Mouse (Mus musculus) cerebellum, adult 9-10 months (tissue): Measurements from ENCODE around the gene Dph1.
A peak's percentile ranks its signal among the peaks of the same experiment; 100 is the strongest.

Experiments used
- DNase-seq: peaks from one replicate; pipeline ENCODE4 v3.0.0; 2022

Dph1 gene

GRCm38 (mm10) chr11:75157037-75157436 is 34.0 kb downstream of the Dph1 start:
- no peak for DNase-seq

- no peak for DNase-seq
Observed at GRCm38 (mm10) chr11:75156416-75156815, 34.6 kb downstream of the Dph1 start.

GRCm38 (mm10) chr11:75155985-75156384 is 35.1 kb downstream of the Dph1 start:
- DNase-seq: no peak

GRCm38 (mm10) chr11:75154053-75154585 is 36.9 kb downstream of the Dph1 start:
- DNase-seq: no peak

GRCm38 (mm10) chr11:75152603-75153557 is 38.2 kb downstream of the Dph1 start:
- peak; percentile 87 for DNase-seq

- no peak for DNase-seq
Observed at GRCm38 (mm10) chr11:75150346-75150745, 40.7 kb downstream of the Dph1 start.

GRCm38 (mm10) chr11:75148332-75149035 is 42.6 kb downstream of the Dph1 start:
- DNase-seq: no peak

- DNase-seq: no peak
Observed at GRCm38 (mm10) chr11:75147846-75148168, 43.2 kb downstream of the Dph1 start.

- DNase-seq: no peak
Observed at GRCm38 (mm10) chr11:75147106-75147845, 43.8 kb downstream of the Dph1 start.

- no peak for DNase-seq
Observed at GRCm38 (mm10) chr11:75145841-75146240, 45.2 kb downstream of the Dph1 start.

GRCm38 (mm10) chr11:75142749-75143148 is 48.3 kb downstream of the Dph1 start:
- no peak for DNase-seq

- DNase-seq: no peak
Observed at GRCm38 (mm10) chr11:75141913-75142312, 49.1 kb downstream of the Dph1 start.

GRCm38 (mm10) chr11:75141038-75141437 is 50.0 kb downstream of the Dph1 start:
- DNase-seq: no peak

GRCm38 (mm10) chr11:75140431-75140830 is 50.6 kb downstream of the Dph1 start:
- DNase-seq: no peak

GRCm38 (mm10) chr11:75139122-75139963 is 51.7 kb downstream of the Dph1 start:
- DNase-seq: no peak

- no peak for DNase-seq
Observed at GRCm38 (mm10) chr11:75136666-75137398, 54.2 kb downstream of the Dph1 start.

GRCm38 (mm10) chr11:75135358-75135757 is 55.7 kb downstream of the Dph1 start:
- no peak for DNase-seq

GRCm38 (mm10) chr11:75134485-75135068 is 56.5 kb downstream of the Dph1 start:
- DNase-seq: no peak

- DNase-seq: no peak
Observed at GRCm38 (mm10) chr11:75133951-75134350, 57.1 kb downstream of the Dph1 start.

GRCm38 (mm10) chr11:75133391-75133790 is 57.6 kb downstream of the Dph1 start:
- DNase-seq: peak; percentile 74

- DNase-seq: peak; percentile 89
Observed at GRCm38 (mm10) chr11:75132278-75132677, 58.8 kb downstream of the Dph1 start.
